Mouse (Mus musculus): ENCODE results near the gene Cbarp.
"Not testable (repeated sequence)": the region's sequence is repeated elsewhere in the genome, so short reads cannot be mapped to it uniquely, and the experiment has no call there.

Gene Cbarp

GRCm38 (mm10) chr10:80170601-80171021 lies 30.0 kb upstream of the Cbarp start:
- intact Hi-C loops (cut with DNase I), result no loop called here

- intact Hi-C loops (cut with DNase I), result no loop called here
These were observed 29.4 kb upstream of the Cbarp start for GRCm38 (mm10) chr10:80170052-80170451.

GRCm38 (mm10) chr10:80169651-80170050 lies 29.0 kb upstream of the Cbarp start:
- intact Hi-C loops (cut with DNase I), result no loop called here

- intact Hi-C loops (cut with DNase I), result no loop called here
These were observed 28.4 kb upstream of the Cbarp start for GRCm38 (mm10) chr10:80169070-80169469.

GRCm38 (mm10) chr10:80168038-80168661 lies 27.5 kb upstream of the Cbarp start:
- intact Hi-C loops (cut with DNase I), result no loop called here

GRCm38 (mm10) chr10:80167460-80168037 lies 26.9 kb upstream of the Cbarp start:
- intact Hi-C loops (cut with DNase I), result no loop called here

- intact Hi-C loops (cut with DNase I), result not testable (repeated sequence)
These were observed 25.5 kb upstream of the Cbarp start for GRCm38 (mm10) chr10:80166136-80166535.

GRCm38 (mm10) chr10:80165392-80166128 lies 24.9 kb upstream of the Cbarp start, which contains the start of gene Cirbp:
Gene Cirbp, plus strand, starts transcription at chr10:80165985.
- intact Hi-C loops (cut with DNase I), result loop anchor here (1.0 kb wide), 1 partner anchor 20 kb away; no protein-coding TSS in a partner anchor

GRCm38 (mm10) chr10:80164998-80165344 lies 24.3 kb upstream of the Cbarp start:
- intact Hi-C loops (cut with DNase I), result loop anchor here (1.0 kb wide), 1 partner anchor 20 kb away; no protein-coding TSS in a partner anchor

- intact Hi-C loops (cut with DNase I), result no loop called here
These were observed 23.7 kb upstream of the Cbarp start for GRCm38 (mm10) chr10:80164161-80164997.

- intact Hi-C loops (cut with DNase I), result no loop called here
These were observed 23.1 kb upstream of the Cbarp start for GRCm38 (mm10) chr10:80163721-80164120.

- intact Hi-C loops (cut with DNase I), result no loop called here
These were observed 22.2 kb upstream of the Cbarp start for GRCm38 (mm10) chr10:80162716-80163299.

- intact Hi-C loops (cut with DNase I), result no loop called here
These were observed 21.6 kb upstream of the Cbarp start for GRCm38 (mm10) chr10:80162243-80162608.

GRCm38 (mm10) chr10:80161522-80162242 lies 21.0 kb upstream of the Cbarp start:
- intact Hi-C loops (cut with DNase I), result no loop called here

GRCm38 (mm10) chr10:80160455-80161371 lies 20.1 kb upstream of the Cbarp start:
- intact Hi-C loops (cut with DNase I), result no loop called here

GRCm38 (mm10) chr10:80159561-80160454 lies 19.2 kb upstream of the Cbarp start:
- intact Hi-C loops (cut with DNase I), result no loop called here

- intact Hi-C loops (cut with DNase I), result no loop called here
These were observed 18.5 kb upstream of the Cbarp start for GRCm38 (mm10) chr10:80159021-80159560.

All from adrenal gland (tissue).